Mouse (Mus musculus): ENCODE data around the gene Gm47841. TPM values are rescaled to one million over a fixed set of nuclear protein-coding genes. Genes with fewer than 3 reads are reported as not detected.

Gene Gm47841
- total and polyA plus RNA-seq, 3 experiments: not detected

DNA sequence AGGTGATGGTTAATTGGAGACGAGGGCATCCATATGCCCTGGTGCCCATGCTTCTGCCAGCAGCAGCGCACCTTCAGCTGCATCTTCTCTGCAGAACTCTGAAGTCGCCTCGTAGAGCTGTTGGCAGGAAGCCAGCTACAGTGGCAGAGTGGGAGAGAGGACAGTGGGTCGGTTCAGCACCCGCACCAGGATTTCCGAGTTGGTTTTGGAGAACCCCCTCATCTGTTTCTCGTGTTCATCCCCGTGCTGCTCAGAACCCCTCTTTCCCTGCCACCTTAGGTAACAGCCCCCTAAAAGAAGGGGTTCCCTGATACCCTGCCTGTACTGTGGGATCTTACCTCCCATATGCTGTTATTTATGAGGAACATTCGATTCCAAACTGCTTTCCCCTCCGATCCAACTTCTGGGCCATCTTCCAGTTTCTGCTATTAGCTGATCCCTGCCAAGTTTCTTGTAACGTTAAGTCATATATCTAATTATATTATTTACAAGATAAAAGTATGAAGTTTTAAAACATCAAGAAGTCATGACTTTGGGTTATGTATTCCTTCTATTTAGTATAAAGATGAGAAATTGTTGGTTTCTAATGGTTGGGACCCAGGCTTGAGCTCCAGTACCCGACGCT lies 38.7 kb downstream of the Gm47841 start:
- no peak overlapping the region for H3K9ac ChIP-seq (ENCODE audit: insufficient read depth, low read depth)
- H3K36me3 ChIP-seq (replicated peaks in 1 of 2; ENCODE audit: control insufficient read depth in 1 of 2, insufficient read depth in 1 of 2, low read length in 1 of 2): no peaks in the 10 kb centered on the region
- no peak overlapping the region for H3K27ac ChIP-seq (ENCODE audit: insufficient read depth, low read depth)
- DNase-seq (ENCODE audit: extremely low read depth): no peak
- H3K9me3 ChIP-seq (replicated peaks; ENCODE audit: low read length): no peaks in the 10 kb centered on the region
- no peak for TF ChIP-seq ZMIZ1 (IDR thresholded peaks at IDR 0.05; ENCODE audit: low read depth, low read length)
- no peak for TF ChIP-seq TBP (conservative IDR thresholded peaks at IDR 0.05; ENCODE audit: low read depth, low read length)
- no peak for TF ChIP-seq POLR2A (IDR thresholded peaks at IDR 0.05; ENCODE audit: low read depth, low read length)
- TF ChIP-seq MEF2A (IDR thresholded peaks at IDR 0.05; ENCODE audit: borderline replicate concordance, low read depth, low read length): no peak
- TF ChIP-seq NRF1 (IDR thresholded peaks at IDR 0.05; ENCODE audit: low read depth, low read length): no peak
- TF ChIP-seq MYC (IDR thresholded peaks at IDR 0.05; ENCODE audit: low read depth, low read length): no peak
- TF ChIP-seq MAZ (IDR thresholded peaks at IDR 0.05; ENCODE audit: low read depth, low read length): no peak
- no peak for TF ChIP-seq PAX5 (IDR thresholded peaks at IDR 0.05; ENCODE audit: low read length)
- TF ChIP-seq RCOR1 (conservative IDR thresholded peaks at IDR 0.05; ENCODE audit: low read depth, low read length): no peak
- TF ChIP-seq POLR2AphosphoS2 (IDR thresholded peaks at IDR 0.05; ENCODE audit: low read depth, low read length): no peak
- TF ChIP-seq CHD1 (IDR thresholded peaks at IDR 0.05; ENCODE audit: low read depth, low read length): no peak
- TF ChIP-seq EP300 (IDR thresholded peaks at IDR 0.05; ENCODE audit: low read length): no peak
- TF ChIP-seq ZKSCAN1 (IDR thresholded peaks at IDR 0.05; ENCODE audit: borderline replicate concordance, low read depth, low read length): no peak
- no peak for TF ChIP-seq HCFC1 (IDR thresholded peaks at IDR 0.05; ENCODE audit: low read depth, low read length)
- no peak for TF ChIP-seq JUND (conservative IDR thresholded peaks at IDR 0.05; ENCODE audit: low read depth, low read length)
- no peak for TF ChIP-seq BHLHE40 (IDR thresholded peaks at IDR 0.05; ENCODE audit: low read depth, low read length)
- no peak for TF ChIP-seq TCF12 (IDR thresholded peaks at IDR 0.05; ENCODE audit: low read depth, low read length)
- no peak for TF ChIP-seq SIN3A (IDR thresholded peaks at IDR 0.05; ENCODE audit: low read length)
- no peak for TF ChIP-seq SMC3 (IDR thresholded peaks at IDR 0.05; ENCODE audit: low read depth, low read length)
- no peak for TF ChIP-seq E2F4 (IDR thresholded peaks at IDR 0.05; ENCODE audit: insufficient replicate concordance, low read depth, low read length)
- H3K79me2 ChIP-seq (replicated peaks; ENCODE audit: control insufficient read depth, extremely low read depth, insufficient read depth, poor library complexity, severe bottlenecking): no peaks in the 10 kb centered on the region
- H3K4me3 ChIP-seq (replicated peaks in 1 of 3; ENCODE audit: low read depth in 2 of 3, low read length in 2 of 3, poor library complexity in 1 of 3): no peak overlapping the region
- dilution Hi-C loops (cut with MboI; ENCODE audit: extremely low pct_ligation_motif_present, extremely low pct_unique_long_range_greater_than_20kb, low sequenced_read_pairs) (no loop called here), in situ Hi-C loops (cut with MboI; ENCODE audit: low pct_ligation_motif_present, low pct_unique_long_range_greater_than_20kb, low sequenced_read_pairs) (loop anchor here (10.0 kb wide), 1 partner anchor 244 kb away; the partner anchor contains the start of gene Slc4a8)
- peaks cover 56% of the 10 kb centered on the region for H3K27me3 ChIP-seq (replicated peaks)
- no peak overlapping the region for H3K4me2 ChIP-seq (ENCODE audit: insufficient read depth, low read depth, poor library complexity, severe bottlenecking)
- peaks cover 10 to 18% of the 10 kb centered on the region in 2 experiments for H3K4me1 ChIP-seq (ENCODE audit: control insufficient read depth in 1 of 2, insufficient read depth in 2 of 2)

DNA sequence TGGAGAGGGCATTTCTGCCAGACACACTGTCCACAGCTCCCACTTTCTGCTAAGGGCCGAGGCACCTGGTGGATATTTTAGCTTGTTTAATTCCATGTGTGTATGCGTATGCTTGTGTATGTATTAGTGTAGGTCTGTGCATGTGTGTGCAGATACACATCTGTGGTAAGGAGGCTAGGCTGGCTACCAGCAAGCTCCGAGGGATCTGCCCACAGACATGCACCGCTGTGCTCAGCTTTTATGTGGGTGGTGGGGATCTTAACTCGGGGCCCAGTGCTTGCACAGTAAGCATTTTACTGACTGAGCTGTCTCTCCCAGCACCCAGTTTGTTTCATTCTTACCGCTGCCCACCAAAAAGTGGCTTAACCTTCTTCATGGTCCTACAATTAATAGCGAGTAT lies 40.0 kb downstream of the Gm47841 start:
- Histone ChIP-seq H3K9ac (ENCODE audit: insufficient read depth, low read depth) (no peak overlapping the region), H3K4me3 (replicated peaks in 1 of 3; ENCODE audit: low read depth in 2 of 3, low read length in 2 of 3, poor library complexity in 1 of 3) (peak overlapping the region in 2 of 3 experiments; percentile 49 to 63), H3K27ac (ENCODE audit: insufficient read depth, low read depth) (no peak overlapping the region), H3K9me3 (replicated peaks; ENCODE audit: low read length) (no peaks in the 10 kb centered on the region), H3K27me3 (replicated peaks) (peaks cover 57% of the 10 kb centered on the region), H3K79me2 (replicated peaks; ENCODE audit: control insufficient read depth, extremely low read depth, insufficient read depth, poor library complexity, severe bottlenecking) (no peaks in the 10 kb centered on the region), H3K36me3 (replicated peaks in 1 of 2; ENCODE audit: control insufficient read depth in 1 of 2, insufficient read depth in 1 of 2, low read length in 1 of 2) (no peaks in the 10 kb centered on the region), H3K4me1 (ENCODE audit: control insufficient read depth in 1 of 2, insufficient read depth in 2 of 2) (peaks cover 10 to 18% of the 10 kb centered on the region in 2 experiments), H3K4me2 (ENCODE audit: insufficient read depth, low read depth, poor library complexity, severe bottlenecking) (peak overlapping the region; percentile 85)
- no peak for TF ChIP-seq SIN3A (IDR thresholded peaks at IDR 0.05; ENCODE audit: low read length)
- TF ChIP-seq RAD21 (IDR thresholded peaks at IDR 0.05; ENCODE audit: low read depth, low read length): no peak
- no peak for TF ChIP-seq CHD1 (IDR thresholded peaks at IDR 0.05; ENCODE audit: low read depth, low read length)
- no peak for TF ChIP-seq IRF4 (IDR thresholded peaks at IDR 0.05; ENCODE audit: low read depth, low read length)
- TF ChIP-seq JUND (conservative IDR thresholded peaks at IDR 0.05; ENCODE audit: low read depth, low read length): no peak
- in situ Hi-C loops (cut with MboI; ENCODE audit: low pct_ligation_motif_present, low pct_unique_long_range_greater_than_20kb, low sequenced_read_pairs): loop anchor here (10.0 kb wide), 1 partner anchor 242 kb away; the partner anchor contains the start of gene Slc4a8
- no peak for DNase-seq (ENCODE audit: extremely low read depth)
- dilution Hi-C loops (cut with MboI; ENCODE audit: extremely low pct_ligation_motif_present, extremely low pct_unique_long_range_greater_than_20kb, low sequenced_read_pairs): no loop called here

Data from CH12.LX (cell line).